Mouse (Mus musculus) heart, embryonic 15.5 days (tissue): Measurements from ENCODE around the gene S100a14. TPM values are rescaled to one million over a fixed set of nuclear protein-coding genes. Genes with fewer than 3 reads are reported as not detected.

Experiments used
- ATAC-seq: fragments of 200-750 bp; cut with Nextera tagmentation; replicated peaks from 2 replicates; pipeline ENCODE4 v1.8.0; 2017; ENCODE audit warnings: low read depth, moderate TSS enrichment; ENCODE audit not compliant: insufficient number of reproducible peaks, insufficient read depth, low FRiP score
- H3K27ac ChIP-seq: fragments of 300-500 bp; sonication (generic); 2 replicates; pipeline ENCODE4 v1.5.1; 2015; ENCODE audit warnings: mild to moderate bottlenecking, inconsistent platforms
- H3K27me3 ChIP-seq: fragments of 300-500 bp; sonication (generic); 2 replicates; pipeline ENCODE4 v1.6.1; 2015; ENCODE audit warnings: inconsistent platforms
- H3K36me3 ChIP-seq: fragments of 300-500 bp; sonication (generic); 2 replicates; pipeline ENCODE4 v1.6.1; 2015; ENCODE audit warnings: mild to moderate bottlenecking, inconsistent platforms
- H3K4me1 ChIP-seq: fragments of 300-500 bp; sonication (generic); replicated peaks from 2 replicates; pipeline ENCODE4 v1.6.1; 2015; ENCODE audit warnings: inconsistent platforms
- H3K4me2 ChIP-seq: fragments of 300-500 bp; sonication (generic); 2 replicates; pipeline ENCODE4 v1.6.1; 2015; ENCODE audit warnings: inconsistent platforms, mild to moderate bottlenecking, moderate library complexity
- H3K4me3 ChIP-seq: fragments of 300-500 bp; sonication (generic); 2 replicates; pipeline ENCODE4 v1.5.1; 2015; ENCODE audit warnings: mild to moderate bottlenecking, inconsistent platforms
- H3K9ac ChIP-seq: fragments of 300-500 bp; sonication (generic); 2 replicates; pipeline ENCODE4 v1.6.1; 2015; ENCODE audit warnings: mild to moderate bottlenecking, inconsistent platforms
- H3K9me3 ChIP-seq: fragments of 300-500 bp; sonication (generic); replicated peaks from 2 replicates; pipeline ENCODE4 v1.6.1; 2016; ENCODE audit warnings: inconsistent platforms
- WGBS: fragments of 180-500 bp; shearing (Covaris S2); methylation state at CpG from one replicate; pipeline ENCODE4 v1.1.7; 2015; ENCODE audit warnings: mixed read lengths; 5-methylcytosine and 5-hydroxymethylcytosine counted together
- polyA plus RNA-seq: library from polyadenylated mRNA; unstranded; fragments of >200 nt; fragmentation: Nextera tagmentation; extraction: Ambion mirVana; gene quantifications from 2 replicates; pipeline ENCODE4 v1.2.1, GENCODE M21; 2015

The S100a14 gene
- polyA plus RNA-seq, 1 experiment from 2014 or later = 1.1 TPM

DNA sequence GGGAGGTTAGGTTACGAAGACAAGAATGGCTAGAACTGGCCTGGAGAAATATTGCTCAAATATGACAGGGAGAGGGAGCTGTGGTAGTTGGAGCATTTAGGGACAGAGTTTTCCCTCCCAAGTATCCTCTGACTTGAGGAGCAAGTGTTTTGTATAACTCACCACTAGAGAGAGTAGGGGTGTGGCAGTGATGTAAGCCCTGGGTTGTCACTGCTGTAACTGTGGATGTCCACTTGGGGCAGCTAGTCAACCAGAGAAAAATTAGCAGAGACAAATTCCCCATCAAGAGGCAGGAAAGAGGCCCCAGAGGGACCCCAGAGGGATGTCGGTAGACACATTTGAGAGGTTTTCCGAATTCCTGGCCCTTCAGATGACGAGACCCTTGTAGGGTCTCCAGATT is 1.2 kb upstream of the S100a14 start:
- H3K27me3 ChIP-seq = 0 out of 2 replicates have a peak, but pooled peaks cover 3% of the 10 kb centered on the region
- no peak overlapping the region for H3K4me3 ChIP-seq
- no peaks in the 10 kb centered on the region for H3K9me3 ChIP-seq
- no peak overlapping the region for H3K27ac ChIP-seq
- WGBS = 51% methylated on average over 4 of the region's 4 CpGs
- peak; percentile 48; the same call in 1 of the 2 replicates for ATAC-seq
- H3K36me3 ChIP-seq = peaks cover 4% of the 10 kb centered on the region; the same call in 1 of the 2 replicates
- peaks cover 6% of the 10 kb centered on the region; the same call in 1 of the 2 replicates for H3K4me1 ChIP-seq
- H3K9ac ChIP-seq = no peak overlapping the region
- no peak overlapping the region for H3K4me2 ChIP-seq

DNA sequence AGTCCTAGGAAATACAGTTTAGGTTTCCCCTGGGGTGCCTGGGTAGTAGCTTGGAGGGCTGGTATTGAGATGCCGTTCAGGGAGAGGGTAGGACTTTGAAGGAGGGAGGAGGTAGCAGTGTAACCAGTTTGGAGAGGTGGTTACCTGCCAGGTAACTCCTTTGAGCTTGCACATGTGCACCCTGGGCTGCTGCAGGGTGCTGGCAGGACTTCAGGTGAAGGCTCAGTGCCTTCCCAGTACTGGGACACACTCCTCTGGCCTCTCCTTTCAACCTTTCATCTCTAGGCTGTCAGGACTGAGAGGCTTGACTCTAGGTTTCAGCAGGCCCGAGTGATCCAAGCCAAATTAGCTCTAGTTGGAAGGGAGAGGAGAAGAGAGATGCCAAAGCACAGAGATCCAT is 580 bp upstream of the S100a14 start:
- Histone ChIP-seq H3K36me3 (peaks cover 4% of the 10 kb centered on the region; the same call in 1 of the 2 replicates), H3K27me3 (0 out of 2 replicates have a peak, but pooled peaks cover 3% of the 10 kb centered on the region), H3K4me1 (peaks cover 6% of the 10 kb centered on the region; the same call in 1 of the 2 replicates), H3K4me2 (no peak overlapping the region), H3K9me3 (no peaks in the 10 kb centered on the region), H3K9ac (no peak overlapping the region), H3K27ac (no peak overlapping the region), H3K4me3 (no peak overlapping the region)
- 49% methylated on average over 2 of the region's 2 CpGs for WGBS
- ATAC-seq = 0 out of 2 replicates have a peak, but pooled peaks have one; percentile 7

DNA sequence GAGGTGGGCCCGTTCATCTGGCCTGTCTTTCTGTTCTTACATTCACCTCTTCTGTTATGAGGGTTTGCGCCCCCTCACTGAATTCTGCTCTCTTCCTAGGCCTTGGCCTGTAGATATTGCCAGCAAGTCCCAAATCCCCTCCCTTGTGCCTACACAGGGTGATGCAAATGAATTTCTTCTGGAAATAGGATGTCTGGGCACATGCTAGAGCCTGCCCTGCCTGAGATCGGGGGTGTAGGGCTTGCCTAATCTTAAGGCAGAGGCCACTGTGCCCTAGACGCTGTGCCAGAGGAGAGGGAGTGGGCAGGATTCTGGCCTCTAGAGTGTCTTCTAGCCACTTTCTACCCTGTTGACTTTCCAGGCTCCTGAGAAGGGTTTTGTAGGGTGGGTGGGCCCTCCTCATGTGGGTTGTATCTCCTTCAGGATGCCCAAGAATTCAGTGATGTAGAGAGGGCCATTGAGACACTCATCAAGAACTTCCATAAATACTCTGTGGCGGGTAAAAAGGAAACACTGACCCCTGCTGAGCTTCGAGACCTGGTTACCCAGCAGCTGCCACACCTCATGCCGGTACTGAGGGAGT is 726 bp downstream of the S100a14 start:
- ATAC-seq = no peak
- no peak overlapping the region for H3K9ac ChIP-seq
- no peak overlapping the region for H3K4me2 ChIP-seq
- H3K27ac ChIP-seq = no peak overlapping the region
- H3K27me3 ChIP-seq = 0 out of 2 replicates have a peak, but pooled peaks cover 3% of the 10 kb centered on the region
- peaks cover 4% of the 10 kb centered on the region; the same call in 1 of the 2 replicates for H3K36me3 ChIP-seq
- H3K4me1 ChIP-seq = peaks cover 6% of the 10 kb centered on the region; the same call in 1 of the 2 replicates
- H3K4me3 ChIP-seq = no peak overlapping the region
- H3K9me3 ChIP-seq = no peaks in the 10 kb centered on the region
- 88% methylated on average over 7 of the region's 7 CpGs for WGBS

DNA sequence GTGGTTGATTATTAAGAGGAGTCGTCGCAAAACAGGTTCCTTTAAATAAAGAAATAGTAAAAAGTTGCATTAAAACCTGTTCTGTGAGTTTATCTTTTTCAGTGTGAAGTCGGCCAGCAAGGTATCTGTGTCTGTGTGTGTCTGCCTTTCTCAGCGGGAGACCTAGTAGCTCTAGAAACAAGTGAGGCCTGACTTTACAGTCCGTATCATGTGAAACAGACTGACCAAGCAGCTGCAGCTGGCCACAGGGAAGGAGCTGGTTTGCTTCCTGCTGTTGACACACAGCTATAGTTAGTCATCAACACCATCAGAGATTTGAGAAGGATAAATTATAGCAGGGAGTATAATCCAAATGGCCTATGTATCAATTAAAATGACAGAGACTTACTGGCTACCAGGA is 5.1 kb downstream of the S100a14 start:
- Histone ChIP-seq H3K4me2 (no peak overlapping the region), H3K27ac (no peak overlapping the region), H3K9me3 (no peaks in the 10 kb centered on the region), H3K36me3 (no peaks in the 10 kb centered on the region), H3K9ac (no peak overlapping the region), H3K4me3 (no peak overlapping the region), H3K27me3 (0 out of 2 replicates have a peak, but pooled peaks cover 3% of the 10 kb centered on the region), H3K4me1 (peaks cover 1% of the 10 kb centered on the region; the same call in 1 of the 2 replicates)
- no peak for ATAC-seq
- 66% methylated on average over 5 of the region's 5 CpGs for WGBS

DNA sequence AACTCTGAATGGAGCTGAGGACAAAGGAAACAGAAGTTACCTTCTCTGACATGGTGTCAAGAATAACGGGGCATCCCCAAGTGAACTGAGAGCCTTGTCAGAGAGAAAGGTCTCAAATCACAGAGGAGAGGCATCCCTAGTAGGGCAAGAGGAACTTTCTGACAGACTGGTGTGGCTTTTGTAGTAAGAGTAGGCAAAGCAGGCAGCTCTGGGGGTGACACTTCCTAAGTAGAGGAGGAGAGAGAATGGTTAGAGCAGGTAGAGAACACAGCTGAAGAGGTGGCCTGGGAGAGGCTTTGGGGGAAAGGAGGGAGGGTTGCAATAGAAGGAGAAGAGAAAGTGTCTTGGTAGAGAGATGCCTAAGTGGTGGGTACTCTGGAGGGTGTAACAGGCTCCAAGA is 8.8 kb downstream of the S100a14 start:
- H3K4me3 ChIP-seq = no peak overlapping the region
- H3K9me3 ChIP-seq = no peaks in the 10 kb centered on the region
- 45% methylated on average over 1 of the region's 1 CpGs for WGBS
- H3K4me2 ChIP-seq = no peak overlapping the region
- no peak for ATAC-seq
- H3K9ac ChIP-seq = no peak overlapping the region
- no peaks in the 10 kb centered on the region for H3K36me3 ChIP-seq
- no peak overlapping the region for H3K27ac ChIP-seq
- peaks cover 9% of the 10 kb centered on the region for H3K4me1 ChIP-seq
- no peaks in the 10 kb centered on the region for H3K27me3 ChIP-seq

DNA sequence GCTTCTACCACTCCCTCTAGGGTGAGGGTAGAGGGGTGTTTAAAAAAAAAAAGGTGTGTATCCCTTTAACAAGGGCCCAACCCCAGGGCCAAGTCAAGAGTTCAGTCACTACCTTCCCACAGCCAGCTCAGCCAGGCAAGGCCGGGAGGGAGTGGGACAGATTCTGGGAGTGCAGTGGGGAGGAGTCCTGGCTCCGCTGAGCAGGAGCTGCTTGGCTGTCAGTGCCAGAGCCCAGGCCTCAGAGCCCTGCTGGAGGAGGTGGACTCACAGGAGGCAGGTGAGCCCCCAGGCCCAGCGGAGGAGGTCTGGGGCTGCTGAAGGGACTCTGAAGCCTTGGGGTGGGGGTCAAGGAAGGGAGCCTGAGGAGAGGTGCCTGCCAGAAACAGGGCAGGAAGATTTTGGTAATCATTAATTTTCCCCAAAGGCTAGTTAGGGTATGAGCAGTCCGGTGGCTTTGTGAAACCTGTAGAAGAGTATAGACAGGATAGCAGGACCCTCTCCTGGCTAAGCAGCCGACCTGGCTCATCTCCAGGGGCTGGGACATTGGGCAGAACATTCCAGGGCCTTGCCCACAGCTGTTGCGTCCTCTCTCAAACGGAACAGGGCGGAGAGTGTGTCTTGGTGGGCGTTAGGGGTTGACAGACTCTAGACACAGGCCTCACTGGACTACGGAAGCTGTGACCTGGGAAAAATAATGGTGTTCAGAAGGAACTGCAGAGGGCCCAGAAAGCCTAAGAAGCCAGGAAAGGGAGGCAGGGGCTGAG is 10.7 kb downstream of the S100a14 start, which contains the start of gene S100a16:
S100a16 (plus strand) TSS at position 114 of the 764 bp plus-strand sequence.
- no peaks in the 10 kb centered on the region for H3K9me3 ChIP-seq
- H3K36me3 ChIP-seq = no peaks in the 10 kb centered on the region
- H3K4me2 ChIP-seq = peak within 1 kb of the TSS; percentile 45
- peak within 1 kb of the TSS; percentile 29 for H3K9ac ChIP-seq
- 44% methylated on average over 10 of the region's 10 CpGs for whole genome bisulfite sequencing
- H3K4me1 ChIP-seq = peaks cover 9% of the 10 kb centered on the region
- ATAC-seq = peak; percentile 63; the same call in 1 of the 2 replicates
- H3K4me3 ChIP-seq = peak within 1 kb of the TSS; percentile 35
- H3K27ac ChIP-seq = peak within 1 kb of the TSS; percentile 54
- H3K27me3 ChIP-seq = no peaks in the 10 kb centered on the region

DNA sequence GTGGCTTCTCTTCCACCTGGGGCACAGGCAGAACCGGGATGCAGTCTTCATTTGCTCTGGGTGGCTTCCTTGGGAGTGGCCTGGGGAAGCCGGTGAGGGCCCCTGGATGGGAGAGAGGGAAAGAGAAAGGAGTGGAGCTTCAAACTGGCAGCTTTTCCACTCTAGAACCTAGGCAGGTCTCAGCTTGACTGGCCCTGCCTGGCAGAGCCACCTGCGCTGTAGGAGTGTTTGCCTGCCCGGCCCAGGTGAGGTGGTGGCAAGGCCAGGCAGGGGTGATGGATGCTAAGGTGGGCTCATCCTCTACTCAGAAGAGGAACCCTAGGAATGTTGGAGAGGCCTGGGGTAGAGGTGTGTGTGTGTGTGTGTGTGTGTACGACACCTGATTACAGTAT is 11.2 kb downstream of the S100a14 start:
- whole genome bisulfite sequencing = 73% methylated on average over 5 of the region's 5 CpGs
- no peak for ATAC-seq
- Histone ChIP-seq H3K4me1 (peaks cover 9% of the 10 kb centered on the region), H3K9me3 (no peaks in the 10 kb centered on the region), H3K27ac (peak overlapping the region; percentile 54; the same call in 1 of the 2 replicates), H3K27me3 (no peaks in the 10 kb centered on the region), H3K9ac (peak overlapping the region; percentile 29), H3K4me2 (peak overlapping the region; percentile 45), H3K36me3 (no peaks in the 10 kb centered on the region), H3K4me3 (peak overlapping the region; percentile 35)

DNA sequence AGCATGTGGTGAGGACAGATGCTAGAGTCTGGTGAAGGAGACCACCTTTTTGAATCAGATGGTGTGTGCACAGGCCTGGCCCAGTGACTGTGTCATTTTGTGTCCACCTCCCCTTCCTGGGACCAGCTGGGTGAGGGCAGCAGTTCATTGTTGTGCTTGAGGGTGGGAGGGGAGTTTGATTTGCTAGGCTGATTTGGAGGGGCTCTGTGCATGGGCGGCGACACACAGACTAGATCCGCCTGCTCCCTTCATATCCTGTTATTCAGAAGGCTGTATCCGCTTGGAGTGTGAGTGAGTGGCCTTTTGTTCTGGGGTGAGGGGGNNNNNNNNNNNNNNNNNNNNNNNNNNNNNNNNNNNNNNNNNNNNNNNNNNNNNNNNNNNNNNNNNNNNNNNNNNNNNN is 14.2 kb downstream of the S100a14 start:
- Histone ChIP-seq H3K27me3 (no peaks in the 10 kb centered on the region), H3K9ac (peak overlapping the region; percentile 24; the same call in 1 of the 2 replicates), H3K4me2 (peak overlapping the region; percentile 49), H3K27ac (peak overlapping the region; percentile 39; the same call in 1 of the 2 replicates), H3K9me3 (no peaks in the 10 kb centered on the region), H3K4me3 (peak overlapping the region; percentile 28), H3K4me1 (peaks cover 9% of the 10 kb centered on the region), H3K36me3 (no peaks in the 10 kb centered on the region)
- WGBS = 52% methylated on average over 4 of the region's 4 CpGs
- peak; percentile 69 for ATAC-seq

DNA sequence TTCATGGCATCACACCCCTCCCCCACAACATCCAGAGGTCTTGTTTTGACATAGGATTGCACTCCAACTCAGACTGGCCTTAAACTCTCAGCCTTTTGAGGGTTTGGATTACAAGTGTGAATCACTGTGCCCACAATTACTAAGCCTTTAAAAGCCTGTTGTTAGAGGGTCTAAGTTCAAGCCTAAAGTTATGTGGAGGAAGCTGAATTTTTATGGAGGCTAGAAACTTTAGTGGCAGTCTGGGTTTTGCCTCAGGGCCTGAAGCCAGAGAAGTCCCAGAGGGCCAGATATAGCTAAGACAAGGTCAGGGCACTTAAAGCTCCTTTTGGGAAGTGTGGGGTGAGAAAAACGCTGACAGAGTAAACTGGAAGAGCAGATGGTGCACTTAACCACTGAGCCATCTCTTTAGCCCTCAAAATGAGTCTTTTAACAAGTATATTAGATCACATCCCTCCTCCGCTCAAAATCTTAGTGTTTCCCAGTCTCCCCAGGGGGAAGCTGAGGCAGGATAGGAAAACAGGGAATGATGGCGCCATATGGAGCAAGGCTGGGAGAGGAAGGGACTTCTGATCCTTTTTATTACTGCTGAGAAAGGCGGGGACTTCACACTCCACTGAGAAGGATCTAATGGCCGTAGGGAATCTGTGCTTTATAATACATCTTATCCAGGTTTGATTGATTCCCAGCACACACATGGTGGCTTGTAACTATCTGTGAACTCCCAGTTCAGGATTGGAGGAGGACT is 23.2 kb downstream of the S100a14 start:
- ATAC-seq = no peak
- Histone ChIP-seq H3K27ac (no peak overlapping the region), H3K4me3 (no peak overlapping the region), H3K27me3 (no peaks in the 10 kb centered on the region), H3K4me1 (no peaks in the 10 kb centered on the region; the same call in 1 of the 2 replicates), H3K4me2 (no peak overlapping the region), H3K9ac (no peak overlapping the region), H3K9me3 (no peaks in the 10 kb centered on the region), H3K36me3 (no peaks in the 10 kb centered on the region)
- 60% methylated on average over 5 of the region's 5 CpGs for WGBS

DNA sequence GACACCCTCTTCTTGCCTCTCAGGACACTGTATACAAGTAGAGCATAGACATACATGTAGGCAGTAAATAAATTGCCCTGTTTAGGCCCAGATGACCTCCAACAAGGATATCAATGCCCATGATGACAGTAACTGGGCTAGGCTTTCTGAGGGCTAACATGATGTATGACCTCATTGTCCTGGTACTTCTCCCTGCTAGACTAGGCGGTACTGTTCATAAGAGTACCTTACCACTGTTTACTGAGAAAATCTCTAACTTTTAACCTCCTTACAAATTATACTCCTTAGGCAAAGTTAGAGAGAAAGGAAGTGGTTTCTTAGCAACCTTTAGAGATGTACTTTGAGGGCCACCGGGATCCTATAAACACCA is 23.8 kb downstream of the S100a14 start:
- Histone ChIP-seq H3K27me3 (no peaks in the 10 kb centered on the region), H3K4me1 (no peaks in the 10 kb centered on the region; the same call in 1 of the 2 replicates), H3K9me3 (no peaks in the 10 kb centered on the region), H3K4me2 (no peak overlapping the region), H3K36me3 (no peaks in the 10 kb centered on the region), H3K9ac (no peak overlapping the region), H3K27ac (no peak overlapping the region), H3K4me3 (no peak overlapping the region)
- WGBS = 73% methylated on average over 2 of the region's 2 CpGs
- ATAC-seq = no peak

DNA sequence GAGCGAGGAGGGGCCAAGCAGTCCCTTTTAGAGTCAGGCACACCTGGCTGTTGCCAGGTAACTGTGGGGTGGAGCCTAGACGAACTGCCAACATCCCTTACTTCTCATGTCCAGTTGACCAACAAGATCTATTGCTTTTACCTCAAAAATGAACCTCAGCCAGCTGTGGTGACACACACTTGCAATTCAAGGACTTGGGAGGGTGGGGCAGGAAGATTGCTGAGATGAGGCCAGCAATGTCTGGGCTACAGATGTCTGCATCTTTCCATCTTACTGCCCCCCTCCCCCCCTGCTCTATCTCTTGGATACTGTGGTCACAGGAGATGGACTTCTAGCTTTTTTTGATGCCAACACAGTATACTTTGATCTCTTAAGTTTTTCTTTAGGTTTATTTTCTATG is 25.6 kb downstream of the S100a14 start:
- no peaks in the 10 kb centered on the region; the same call in 1 of the 2 replicates for H3K4me1 ChIP-seq
- no peaks in the 10 kb centered on the region for H3K9me3 ChIP-seq
- no peak overlapping the region for H3K9ac ChIP-seq
- WGBS = 63% methylated on average over 2 of the region's 2 CpGs
- H3K4me2 ChIP-seq = no peak overlapping the region
- H3K4me3 ChIP-seq = no peak overlapping the region
- ATAC-seq = no peak
- no peaks in the 10 kb centered on the region for H3K36me3 ChIP-seq
- no peak overlapping the region for H3K27ac ChIP-seq
- H3K27me3 ChIP-seq = no peaks in the 10 kb centered on the region
